Mouse (Mus musculus) hindbrain, embryonic 10.5 days (tissue): ENCODE data around the gene Zfp385a. TPM values are rescaled to one million over a fixed set of nuclear protein-coding genes. Genes with fewer than 3 reads are reported as not detected.

ENCODE experiments used
- DNase-seq: peaks from one replicate; pipeline ENCODE4 v3.0.0-alpha.2; 2017; ENCODE audit warnings: low spot score
- H3K27ac ChIP-seq: fragments of 300-500 bp; sonication (generic); 2 replicates; pipeline ENCODE4 v1.5.1; 2016; ENCODE audit warnings: mild to moderate bottlenecking, moderate library complexity
- H3K27me3 ChIP-seq: fragments of 300-500 bp; sonication (generic); 2 replicates; pipeline ENCODE4 v1.6.1; 2016; ENCODE audit warnings: mild to moderate bottlenecking; ENCODE audit not compliant: poor library complexity, insufficient read depth, severe bottlenecking
- H3K36me3 ChIP-seq: fragments of 300-500 bp; sonication (generic); 2 replicates; pipeline ENCODE4 v1.6.1; 2016; ENCODE audit warnings: mild to moderate bottlenecking, moderate library complexity
- H3K4me1 ChIP-seq: fragments of 300-500 bp; sonication (generic); replicated peaks from 2 replicates; pipeline ENCODE4 v1.6.1; 2016; ENCODE audit warnings: mild to moderate bottlenecking
- H3K4me3 ChIP-seq: fragments of 300-500 bp; sonication (generic); 2 replicates; pipeline ENCODE4 v1.5.1; 2016; ENCODE audit warnings: mild to moderate bottlenecking, moderate library complexity
- H3K9me3 ChIP-seq: fragments of 300-500 bp; sonication (generic); 2 replicates; pipeline ENCODE4 v1.6.1; 2016; ENCODE audit warnings: mild to moderate bottlenecking, moderate library complexity
- WGBS: fragments of 180-500 bp; shearing (Covaris S2); methylation state at CpG from one replicate; pipeline ENCODE4 v1.1.7; 2016; 5-methylcytosine and 5-hydroxymethylcytosine counted together
- polyA plus RNA-seq: library from polyadenylated mRNA; unstranded; fragments of >200 nt; fragmentation: Nextera tagmentation; extraction: Ambion mirVana; gene quantifications from 2 replicates; pipeline ENCODE4 v1.2.1, GENCODE M21; 2016

Zfp385a gene
- 24.9 and 26.3 TPM in 2 replicates for polyA plus RNA-seq

DNA sequence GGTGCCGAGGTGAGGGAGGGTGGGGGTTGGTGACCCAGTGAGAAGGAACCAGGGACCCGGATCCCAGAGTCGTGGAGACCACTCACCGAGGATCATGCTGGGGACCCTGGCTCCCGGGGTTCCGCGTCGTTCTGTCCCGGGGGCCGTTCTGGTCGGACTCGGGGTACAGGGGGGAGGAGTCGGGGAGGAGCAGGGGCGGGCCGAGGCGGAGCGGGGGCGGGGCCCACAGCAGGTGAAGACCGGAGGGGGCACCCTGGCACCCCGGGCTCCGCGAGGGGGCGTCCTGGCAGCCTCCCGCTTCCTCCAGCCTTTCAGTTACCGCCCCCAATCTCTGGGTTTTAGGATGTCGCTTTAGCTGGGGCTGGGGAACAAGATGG is at the start of gene Zfp385a:
Gene Zfp385a, minus strand, starts transcription at position 133 of the 377 bp plus-strand sequence.
- peaks cover 58% of the 10 kb centered on the region for H3K27me3 ChIP-seq
- peak; percentile 50 for DNase-seq
- peaks cover 78% of the 10 kb centered on the region for H3K4me1 ChIP-seq

DNA sequence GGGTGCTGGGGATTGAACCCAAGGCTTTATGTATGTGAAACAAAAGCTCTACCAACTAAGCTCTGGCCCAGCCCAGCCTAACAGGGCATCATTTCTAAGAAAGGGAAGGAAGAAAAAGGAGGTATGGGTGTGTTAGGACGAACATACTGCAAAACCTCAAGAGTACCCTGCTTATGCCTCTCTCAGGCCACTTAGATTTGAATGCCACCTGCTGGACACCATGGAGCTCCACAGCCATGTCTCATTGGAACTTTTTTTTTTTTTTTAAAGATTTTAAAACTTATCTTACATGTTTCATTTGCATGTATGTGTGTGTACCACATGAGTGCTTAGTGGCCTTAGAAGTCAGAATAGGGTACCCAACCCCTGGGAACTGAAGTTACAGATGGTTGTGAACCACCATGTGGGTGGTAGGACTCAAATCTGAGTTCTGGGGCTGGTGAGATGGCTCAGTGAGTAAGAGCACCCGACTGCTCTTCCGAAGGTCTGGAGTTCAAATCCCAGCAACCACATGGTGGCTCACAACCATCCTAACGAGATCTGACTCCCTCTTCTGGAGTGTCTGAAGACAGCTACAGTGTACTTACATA is 48.8 kb upstream of the Zfp385a start:
- H3K27me3 ChIP-seq = no peaks in the 10 kb centered on the region
- DNase-seq = no peak
- H3K4me1 ChIP-seq = peaks cover 3% of the 10 kb centered on the region; the same call in 1 of the 2 replicates
- H3K4me3 ChIP-seq = no peak overlapping the region
- WGBS = 60% methylated on average over 4 of the region's 4 CpGs
- H3K9me3 ChIP-seq = no peaks in the 10 kb centered on the region
- no peaks in the 10 kb centered on the region for H3K36me3 ChIP-seq
- H3K27ac ChIP-seq = no peak overlapping the region

More for the DNA sequence above, at the start of gene Zfp385a:
- H3K9me3 ChIP-seq = no peaks in the 10 kb centered on the region
- 1% methylated on average over 25 of the region's 26 CpGs for WGBS
- H3K36me3 ChIP-seq = peaks cover 12% of the 10 kb centered on the region
- H3K4me3 ChIP-seq = peak within 1 kb of the TSS; percentile 77
- H3K27ac ChIP-seq = peak within 1 kb of the TSS; percentile 82

DNA sequence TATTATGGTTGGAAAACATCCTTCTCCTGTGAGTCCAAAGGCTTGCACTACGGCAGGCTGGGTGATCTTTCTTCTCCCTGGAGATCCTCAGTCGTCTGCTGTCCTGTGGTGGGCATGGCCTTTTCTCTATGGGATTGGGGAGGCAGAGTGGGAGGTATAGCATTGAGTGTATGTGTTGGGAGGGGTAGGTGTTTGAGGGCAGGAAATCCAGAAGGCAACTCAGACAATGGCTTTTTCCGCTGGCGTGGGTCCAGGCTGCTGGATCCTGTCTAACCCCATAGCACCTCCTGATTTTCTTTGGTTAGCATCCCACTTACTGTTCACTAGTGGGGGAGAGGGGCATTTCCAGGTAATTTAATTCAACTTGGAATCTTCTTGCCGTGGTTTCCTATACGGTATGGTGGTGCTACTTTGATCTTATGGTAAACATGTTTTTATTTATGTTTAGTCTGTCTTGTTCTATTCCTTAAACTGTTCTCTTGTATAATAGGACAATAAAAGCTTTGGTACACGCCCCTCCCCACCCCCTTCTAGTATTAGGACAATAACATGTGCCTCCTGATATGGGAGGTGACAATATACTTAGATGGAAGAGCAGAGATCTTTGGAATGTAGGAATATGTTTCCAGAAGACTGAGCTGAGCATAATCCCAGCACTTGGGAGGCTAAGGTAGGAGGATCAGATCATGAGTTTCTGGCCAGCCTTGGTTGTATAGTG is 44.0 kb upstream of the Zfp385a start:
- peaks cover 15% of the 10 kb centered on the region for H3K4me1 ChIP-seq
- 70% methylated on average over 7 of the region's 7 CpGs for WGBS
- no peak for DNase-seq

GRCm38 (mm10) chr15:103382795-103383406 is 43.0 kb upstream of the Zfp385a start:
- Histone ChIP-seq H3K27ac (no peak overlapping the region), H3K27me3 (no peaks in the 10 kb centered on the region), H3K9me3 (no peaks in the 10 kb centered on the region), H3K4me1 (peaks cover 25% of the 10 kb centered on the region), H3K4me3 (no peak overlapping the region), H3K36me3 (no peaks in the 10 kb centered on the region)
- WGBS = 36% methylated on average over 5 of the region's 5 CpGs
- DNase-seq = no peak

More for the DNA sequence above, 44.0 kb upstream of the Zfp385a start:
- Histone ChIP-seq H3K27ac (no peak overlapping the region), H3K36me3 (no peaks in the 10 kb centered on the region), H3K4me3 (no peak overlapping the region), H3K27me3 (no peaks in the 10 kb centered on the region), H3K9me3 (no peaks in the 10 kb centered on the region)

DNA sequence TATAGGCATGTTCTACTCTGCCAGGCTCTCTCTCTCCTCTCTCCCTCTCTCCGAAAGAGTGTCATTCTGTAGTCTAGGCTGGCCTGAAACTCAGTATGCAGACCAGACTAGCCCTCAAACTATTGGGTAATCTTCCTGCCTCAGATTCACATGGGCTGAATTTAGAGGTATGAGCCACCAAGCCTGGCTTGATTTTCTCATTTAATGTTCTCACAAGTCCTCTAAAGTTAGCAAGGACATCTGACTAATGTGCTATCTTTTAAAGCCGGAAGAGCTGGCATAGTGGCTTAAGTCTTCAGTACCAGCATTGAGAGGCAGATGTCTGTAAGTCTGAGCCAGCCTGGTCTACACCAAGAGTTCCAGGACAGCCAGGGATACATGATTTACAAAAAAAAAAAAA is 42.2 kb upstream of the Zfp385a start:
- no peak overlapping the region for H3K27ac ChIP-seq

DNA sequence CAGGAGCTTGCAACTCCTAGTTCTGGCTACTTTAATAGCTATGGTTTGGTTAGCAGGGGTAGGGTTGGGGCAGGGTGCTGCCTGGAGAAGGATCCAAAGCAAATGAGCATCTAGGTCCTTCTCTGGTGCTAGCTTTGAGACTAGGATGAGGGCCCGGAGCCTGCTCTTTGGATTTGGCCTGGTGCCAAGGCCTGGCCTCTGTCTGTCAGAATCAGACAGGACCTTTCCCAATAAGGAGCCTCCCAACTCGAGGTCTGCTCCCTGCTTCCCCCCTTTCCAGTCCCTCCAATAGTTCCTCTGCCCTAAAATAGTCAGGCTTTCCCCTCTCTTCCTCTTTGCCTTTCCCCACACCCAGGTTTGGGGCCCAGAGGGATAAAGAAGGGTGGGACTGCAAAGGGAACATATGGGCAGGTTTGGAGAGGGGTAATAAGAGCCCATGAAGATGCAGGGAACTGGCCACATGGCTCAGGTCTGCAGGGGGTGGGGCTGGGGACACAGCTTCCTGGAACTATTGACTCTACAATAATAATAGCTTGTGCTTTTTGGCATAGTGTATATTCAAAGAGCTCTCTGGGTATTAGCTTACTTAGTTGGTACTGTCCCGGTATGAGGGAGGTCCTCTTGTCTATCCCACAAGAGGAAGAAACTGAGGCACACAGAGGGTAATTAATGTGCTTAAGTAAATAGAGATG is 38.9 kb upstream of the Zfp385a start:
- DNase-seq = no peak
- no peaks in the 10 kb centered on the region for H3K9me3 ChIP-seq
- H3K4me3 ChIP-seq = no peak overlapping the region
- H3K36me3 ChIP-seq = no peaks in the 10 kb centered on the region
- no peaks in the 10 kb centered on the region for H3K27me3 ChIP-seq
- 72% methylated on average over 3 of the region's 3 CpGs for WGBS
- H3K27ac ChIP-seq = no peak overlapping the region
- H3K4me1 ChIP-seq = peaks cover 32% of the 10 kb centered on the region

More for the DNA sequence above, 42.2 kb upstream of the Zfp385a start:
- no peaks in the 10 kb centered on the region for H3K9me3 ChIP-seq
- H3K4me3 ChIP-seq = no peak overlapping the region
- H3K27me3 ChIP-seq = no peaks in the 10 kb centered on the region
- WGBS = 87% methylated on average over 2 of the region's 2 CpGs
- DNase-seq = no peak
- H3K36me3 ChIP-seq = no peaks in the 10 kb centered on the region
- H3K4me1 ChIP-seq = peaks cover 27% of the 10 kb centered on the region

- Histone ChIP-seq H3K4me3 (no peak overlapping the region), H3K27me3 (no peaks in the 10 kb centered on the region), H3K27ac (peak overlapping the region; percentile 50), H3K36me3 (no peaks in the 10 kb centered on the region), H3K9me3 (no peaks in the 10 kb centered on the region), H3K4me1 (peaks cover 24% of the 10 kb centered on the region)
- no peak for DNase-seq
- WGBS = 65% methylated on average over 3 of the region's 3 CpGs
Measured at GRCm38 (mm10) chr15:103377752-103378664, 38.1 kb upstream of the Zfp385a start.

DNA sequence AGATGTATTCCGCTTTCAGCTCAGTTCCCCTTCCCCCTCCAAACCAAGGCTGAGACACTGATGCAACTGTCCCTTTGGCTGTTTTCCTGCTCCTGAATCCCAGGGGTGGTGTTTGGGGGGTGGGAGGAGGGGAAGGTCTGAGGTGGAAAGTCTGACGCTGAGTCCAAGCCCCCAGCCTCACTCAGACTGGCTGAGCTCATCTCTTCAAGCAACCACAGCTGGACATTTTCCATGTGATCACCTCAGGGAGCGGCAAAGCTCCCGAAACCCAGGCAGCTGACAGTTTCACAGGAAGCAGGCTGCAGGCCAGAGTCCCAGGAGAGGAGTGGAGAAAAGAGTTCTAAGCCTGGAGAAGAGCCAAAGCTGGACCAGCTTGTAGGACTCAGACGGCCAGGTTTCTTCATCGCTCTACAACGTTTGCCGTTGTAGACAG is 37.0 kb upstream of the Zfp385a start:
- Histone ChIP-seq H3K9me3 (no peaks in the 10 kb centered on the region), H3K4me3 (no peak overlapping the region), H3K27me3 (no peaks in the 10 kb centered on the region), H3K27ac (peak overlapping the region; percentile 9; the same call in 1 of the 2 replicates), H3K4me1 (peaks cover 18% of the 10 kb centered on the region), H3K36me3 (no peaks in the 10 kb centered on the region)
- 69% methylated on average over 8 of the region's 8 CpGs for WGBS
- DNase-seq = no peak

- H3K36me3 ChIP-seq = no peaks in the 10 kb centered on the region
- 84% methylated on average over 4 of the region's 4 CpGs for WGBS
- no peak for DNase-seq
- H3K4me3 ChIP-seq = no peak overlapping the region
- H3K4me1 ChIP-seq = peaks cover 20% of the 10 kb centered on the region
- no peak overlapping the region for H3K27ac ChIP-seq
- H3K27me3 ChIP-seq = no peaks in the 10 kb centered on the region
- H3K9me3 ChIP-seq = no peaks in the 10 kb centered on the region
Measured at GRCm38 (mm10) chr15:103375112-103375800, 35.4 kb upstream of the Zfp385a start.

DNA sequence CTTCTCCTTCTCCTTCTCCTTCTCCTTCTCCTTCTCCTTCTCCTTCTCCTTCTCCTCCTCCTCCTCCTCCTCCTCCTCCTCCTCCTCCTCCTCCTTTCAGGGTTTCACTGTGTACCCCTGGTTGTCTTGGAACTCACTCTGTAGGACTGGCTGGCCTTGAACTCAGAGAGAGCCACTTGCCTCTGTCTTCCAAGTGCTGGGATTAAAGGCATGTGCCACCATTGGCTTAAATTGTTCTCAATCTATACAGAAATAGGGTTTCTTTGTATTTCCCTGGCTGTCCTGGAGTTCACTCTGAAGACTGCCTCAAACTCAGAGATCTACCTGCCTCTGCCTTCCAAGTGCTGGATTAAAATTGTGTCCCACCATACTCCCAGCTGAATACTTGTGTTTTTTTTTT is 32.6 kb upstream of the Zfp385a start:
- no peaks in the 10 kb centered on the region for H3K36me3 ChIP-seq
- 0 out of 2 replicates have a peak, but pooled peaks cover 6% of the 10 kb centered on the region for H3K27me3 ChIP-seq
- H3K9me3 ChIP-seq = no peaks in the 10 kb centered on the region
- DNase-seq = no peak
- peaks cover 12% of the 10 kb centered on the region for H3K4me1 ChIP-seq
- no peak overlapping the region for H3K27ac ChIP-seq
- no peak overlapping the region for H3K4me3 ChIP-seq

GRCm38 (mm10) chr15:103371741-103372140 is 31.8 kb upstream of the Zfp385a start:
- peaks cover 15% of the 10 kb centered on the region for H3K4me1 ChIP-seq
- peaks cover 6% of the 10 kb centered on the region; the same call in 1 of the 2 replicates for H3K27me3 ChIP-seq
- WGBS = 85% methylated on average over 1 of the region's 1 CpGs
- DNase-seq = no peak
- H3K9me3 ChIP-seq = no peaks in the 10 kb centered on the region
- H3K36me3 ChIP-seq = no peaks in the 10 kb centered on the region
- no peak overlapping the region for H3K27ac ChIP-seq
- H3K4me3 ChIP-seq = no peak overlapping the region
